Mouse (Mus musculus): Measurements from ENCODE around the gene Col18a1.

DNA sequence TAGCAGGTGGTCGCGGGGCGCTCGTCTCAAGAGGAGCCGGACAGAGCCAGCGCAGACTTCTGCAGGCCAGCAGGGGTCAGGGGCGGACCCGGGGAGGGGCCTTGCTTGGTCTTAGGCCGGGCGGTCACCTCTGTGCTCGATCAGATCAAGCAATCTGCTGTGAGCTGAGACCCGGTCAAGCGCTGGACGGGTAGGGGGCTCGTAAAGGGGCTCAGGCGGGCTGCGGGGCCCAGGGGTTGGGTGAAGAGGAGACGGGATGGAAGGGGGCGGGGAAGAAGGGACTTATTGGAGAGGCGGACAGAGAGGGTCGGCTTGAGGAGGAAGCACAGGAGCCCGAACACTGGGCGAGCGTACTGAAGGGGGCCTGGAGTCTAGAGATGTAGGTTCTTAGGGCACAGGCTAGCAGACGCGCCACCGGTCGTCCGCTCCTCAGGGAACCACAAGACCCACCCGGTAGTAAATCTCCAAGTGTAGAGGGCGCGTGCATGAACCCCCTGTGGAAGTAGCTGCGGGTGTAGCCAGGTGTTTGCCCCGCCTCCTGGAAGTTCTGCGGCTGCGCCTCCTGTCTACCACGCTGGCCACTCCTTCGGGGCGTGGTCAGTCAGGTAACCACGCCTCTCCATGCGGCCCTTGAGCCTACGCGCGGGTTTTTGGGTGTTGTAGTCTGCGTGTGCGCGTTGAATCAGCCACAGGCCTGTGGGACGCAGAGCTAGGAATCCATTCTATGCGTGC, 133.6 kb downstream of the Col18a1 start:
- TF ChIP-seq CTCF (IDR thresholded peaks at IDR 0.05; ENCODE audit: insufficient read depth, low read length), result no peak
- TF ChIP-seq POLR2A (IDR thresholded peaks at IDR 0.05; ENCODE audit: borderline replicate concordance, extremely low read depth, low read depth, low read length), result peak; percentile 53; the same call in 1 of the 2 replicates

Measured in lung, adult 2 months (tissue).